Mouse (Mus musculus) embryonic fibroblast, embryonic 13.5 days (primary cell): Measurements from ENCODE around the gene Olfr1219. TPM values are rescaled to one million over a fixed set of nuclear protein-coding genes. Genes with fewer than 3 reads are reported as not detected.

Experiments used
- H3K27ac ChIP-seq: 2 replicates; pipeline ENCODE4 v1.5.1; 2012; ENCODE audit warnings: low read length, control low read depth, inconsistent platforms; ENCODE audit not compliant: insufficient read depth
- H3K4me1 ChIP-seq: 2 replicates; pipeline ENCODE4 v1.6.1; 2011; ENCODE audit warnings: low read length; ENCODE audit not compliant: control insufficient read depth, insufficient read depth
- H3K4me3 ChIP-seq: 2 replicates; pipeline ENCODE4 v1.5.1; 2011; ENCODE audit warnings: mild to moderate bottlenecking, control low read depth, low read length; ENCODE audit not compliant: insufficient read depth
- CTCF ChIP-seq: IDR thresholded peaks from 2 replicates; pipeline ENCODE4 v1.5.1; 2011; ENCODE audit warnings: mild to moderate bottlenecking, control low read depth, low read length, moderate library complexity, borderline replicate concordance; ENCODE audit not compliant: insufficient read depth
- POLR2A ChIP-seq: IDR thresholded peaks from 2 replicates; pipeline ENCODE4 v1.6.1; 2011; ENCODE audit warnings: low read depth, mild to moderate bottlenecking, control low read depth, low read length, moderate library complexity
- polyA plus RNA-seq: library from polyadenylated mRNA; stranded (reverse); fragments of >200 nt; gene quantifications from 2 replicates; pipeline ENCODE4 v1.2.4, GENCODE M21; 2011; ENCODE audit warnings: low read depth; ENCODE audit not compliant: missing spikeins, insufficient read length

Olfr1219 gene
- polyA plus RNA-seq: not detected in 2 replicates

DNA sequence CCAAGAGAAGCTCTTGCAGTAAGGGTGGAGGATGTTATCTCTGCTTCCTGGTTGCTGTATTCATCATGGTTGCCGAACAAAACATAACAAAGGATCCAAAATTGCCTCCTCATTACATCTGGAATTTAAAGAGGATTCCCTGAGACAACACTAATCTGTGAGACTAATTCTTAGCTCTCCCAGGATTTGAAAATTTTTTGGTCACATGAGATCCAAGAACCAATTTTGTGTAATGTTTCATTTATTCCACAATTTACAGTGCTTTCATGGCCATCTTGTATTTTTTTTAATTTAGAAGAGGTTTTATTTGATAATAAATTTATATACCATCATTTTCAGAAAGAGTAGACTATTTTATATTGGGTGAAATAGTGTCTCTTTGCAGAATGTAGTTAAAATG lies at the start of gene Olfr1219:
Gene Olfr1219, minus strand, starts transcription at position 101 of the 400 bp plus-strand sequence.
- H3K4me3 ChIP-seq: no peak within 1 kb of the TSS
- H3K4me1 ChIP-seq: no peaks in the 10 kb centered on the region
- H3K27ac ChIP-seq: no peak within 1 kb of the TSS
- no peak for TF ChIP-seq POLR2A
- no peak for TF ChIP-seq CTCF

DNA sequence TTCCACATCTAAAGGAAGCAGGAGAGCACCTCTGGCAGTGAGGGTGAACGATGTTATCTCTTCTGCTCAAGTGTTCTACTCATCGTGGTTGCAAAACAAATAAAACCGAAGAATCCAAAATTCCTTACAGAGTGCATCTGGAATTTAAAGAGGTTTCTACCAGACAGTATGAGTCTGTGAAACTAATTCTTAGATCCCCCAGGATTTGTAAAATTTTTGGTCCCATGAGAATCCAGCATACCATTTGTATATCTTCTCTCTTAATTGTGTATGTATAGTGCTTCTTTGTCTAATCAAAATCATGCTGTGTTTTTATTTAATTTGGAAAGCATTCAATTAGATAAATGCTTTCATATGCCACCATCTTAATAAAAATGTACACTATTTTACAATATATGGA lies 49.6 kb upstream of the Olfr1219 start, which contains the start of gene Olfr1222:
Gene Olfr1222, minus strand, starts transcription at position 101 of the 400 bp plus-strand sequence.
- H3K4me1 ChIP-seq: no peaks in the 10 kb centered on the region
- TF ChIP-seq POLR2A (no peak), CTCF (no peak)
- H3K4me3 ChIP-seq: no peak within 1 kb of the TSS
- no peak within 1 kb of the TSS for H3K27ac ChIP-seq

DNA sequence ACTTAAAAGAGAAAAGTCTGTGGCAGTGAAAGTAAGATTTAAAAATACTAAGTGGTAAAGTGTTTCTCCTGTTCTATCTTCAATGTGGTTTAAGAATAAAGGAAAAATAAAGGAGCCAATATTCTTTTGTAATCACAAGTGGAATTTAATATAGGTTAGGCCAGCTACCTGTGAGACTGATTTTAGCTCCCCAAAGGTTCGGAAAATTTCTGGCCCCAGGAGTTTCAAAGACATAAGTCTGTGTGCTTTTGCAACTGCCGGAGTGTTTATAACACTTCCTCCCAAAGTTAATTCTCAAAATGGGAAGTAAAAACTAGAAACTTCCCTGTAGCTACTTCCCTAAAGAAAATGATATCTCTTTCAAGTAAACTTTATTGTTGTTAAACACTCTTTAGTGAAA lies 33.9 kb upstream of the Olfr1219 start, which contains the start of gene Olfr1221:
Gene Olfr1221, minus strand, starts transcription at position 101 of the 400 bp plus-strand sequence.
- Histone ChIP-seq H3K27ac (no peak within 1 kb of the TSS), H3K4me1 (no peaks in the 10 kb centered on the region), H3K4me3 (no peak within 1 kb of the TSS)
- no peak for TF ChIP-seq POLR2A
- no peak for TF ChIP-seq CTCF

DNA sequence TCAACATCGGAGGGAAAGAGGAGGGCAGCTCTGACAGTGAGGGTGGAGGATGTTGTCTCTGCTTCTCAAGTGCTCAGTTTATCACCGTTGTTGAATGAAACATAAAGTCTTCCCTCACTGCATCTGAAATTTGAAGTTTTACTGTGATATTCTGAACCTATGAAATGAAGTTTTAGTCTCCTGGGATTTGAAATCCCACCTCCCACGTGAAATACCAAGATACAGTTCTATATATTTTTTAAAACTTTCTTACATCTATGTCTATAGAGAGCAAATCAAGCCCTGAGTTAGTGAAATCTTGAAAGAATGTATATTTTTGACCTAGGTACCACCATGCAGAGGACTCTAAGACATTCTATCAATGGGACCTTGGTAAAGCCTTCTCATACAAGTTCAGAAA lies 23.4 kb upstream of the Olfr1219 start, which contains the start of gene Olfr1220:
Gene Olfr1220, minus strand, starts transcription at position 101 of the 400 bp plus-strand sequence.
- TF ChIP-seq CTCF (no peak), POLR2A (no peak)
- no peaks in the 10 kb centered on the region for H3K4me1 ChIP-seq
- H3K4me3 ChIP-seq: no peak within 1 kb of the TSS
- H3K27ac ChIP-seq: no peak within 1 kb of the TSS

DNA sequence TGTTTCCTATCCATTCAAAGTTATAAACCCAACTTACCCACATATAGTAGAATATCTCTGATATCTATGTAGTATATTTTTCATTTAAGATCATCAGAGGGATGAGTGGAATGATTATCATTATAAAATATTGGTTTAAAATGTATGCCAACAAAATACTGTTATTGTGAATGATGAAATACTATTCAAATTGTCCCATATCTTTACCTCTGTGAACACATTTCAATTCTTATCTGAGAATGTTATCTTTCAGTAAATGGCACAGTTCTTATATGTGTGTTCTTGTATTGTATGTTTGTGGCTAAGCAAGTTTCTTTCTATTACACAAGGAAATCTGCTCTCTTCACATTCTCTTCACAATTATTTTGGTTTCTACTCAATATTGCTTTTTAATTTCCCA lies 22.3 kb upstream of the Olfr1219 start:
- Histone ChIP-seq H3K4me1 (no peaks in the 10 kb centered on the region), H3K27ac (no peak overlapping the region), H3K4me3 (no peak overlapping the region)
- TF ChIP-seq CTCF (no peak), POLR2A (no peak)

DNA sequence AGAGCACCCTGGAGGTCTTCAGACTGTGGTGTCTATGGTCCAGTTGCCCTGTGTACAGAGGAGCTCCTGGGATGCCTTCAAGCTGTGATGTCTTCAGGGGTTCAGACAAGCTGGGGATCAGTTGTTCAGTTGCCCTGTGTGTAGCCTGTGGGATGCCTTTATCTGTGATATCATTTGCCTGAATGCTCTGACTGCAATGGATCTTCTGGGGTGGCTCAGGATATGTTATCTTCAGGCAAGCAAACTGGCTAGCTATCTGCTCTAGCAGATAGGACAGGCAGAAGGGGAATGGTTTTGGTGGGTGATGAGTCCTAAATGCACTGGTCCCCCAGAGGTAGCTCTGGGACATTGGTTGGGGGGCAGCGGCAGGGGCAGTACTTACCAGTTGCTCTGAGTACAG lies 10.5 kb upstream of the Olfr1219 start:
- Histone ChIP-seq H3K4me1 (no peaks in the 10 kb centered on the region), H3K4me3 (no peak overlapping the region), H3K27ac (no peak overlapping the region)
- no peak for TF ChIP-seq POLR2A
- no peak for TF ChIP-seq CTCF

DNA sequence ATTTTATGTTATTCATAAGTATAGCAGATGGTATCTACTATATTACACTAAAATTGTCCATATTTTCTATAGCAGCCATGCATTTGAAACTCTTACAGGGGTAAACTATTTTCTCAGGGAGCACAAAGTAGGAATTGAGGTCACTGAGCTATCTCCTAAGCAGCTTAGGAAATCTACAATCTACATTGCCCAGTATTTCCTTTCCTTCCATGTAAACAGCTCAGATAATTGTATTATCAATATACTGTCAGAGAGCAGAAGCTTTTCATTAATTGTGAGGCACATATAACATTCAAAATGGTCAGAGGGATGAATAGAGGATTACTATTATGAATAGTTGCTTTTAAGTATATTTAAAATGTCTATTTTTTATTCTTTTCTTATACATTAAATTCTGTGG lies 1.8 kb downstream of the Olfr1219 start:
- Histone ChIP-seq H3K27ac (no peak overlapping the region), H3K4me1 (no peaks in the 10 kb centered on the region), H3K4me3 (no peak overlapping the region)
- TF ChIP-seq POLR2A (no peak), CTCF (no peak)

DNA sequence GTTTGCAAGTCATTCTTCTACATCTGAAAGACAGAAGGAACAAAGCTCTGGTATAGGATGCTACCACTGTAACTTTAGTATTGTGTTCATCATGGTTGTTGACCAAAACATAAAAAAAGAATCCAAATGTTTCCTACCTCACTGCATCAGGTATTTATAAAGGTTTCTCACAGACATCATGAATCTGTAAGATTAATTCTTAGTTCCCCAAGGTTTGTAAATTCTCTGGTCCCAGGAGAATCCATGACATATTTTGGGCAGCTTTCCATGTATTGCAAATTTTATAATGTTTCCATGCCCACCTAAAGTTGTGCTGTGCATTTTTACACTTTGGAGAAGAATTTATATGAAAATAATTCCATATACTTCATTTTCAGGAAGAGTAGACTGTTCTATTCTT lies 22.2 kb downstream of the Olfr1219 start, which contains the start of gene Olfr1218:
Gene Olfr1218, minus strand, starts transcription at position 101 of the 400 bp plus-strand sequence.
- H3K4me3 ChIP-seq: no peak within 1 kb of the TSS
- no peak within 1 kb of the TSS for H3K27ac ChIP-seq
- TF ChIP-seq CTCF (no peak), POLR2A (no peak)
- H3K4me1 ChIP-seq: no peaks in the 10 kb centered on the region

DNA sequence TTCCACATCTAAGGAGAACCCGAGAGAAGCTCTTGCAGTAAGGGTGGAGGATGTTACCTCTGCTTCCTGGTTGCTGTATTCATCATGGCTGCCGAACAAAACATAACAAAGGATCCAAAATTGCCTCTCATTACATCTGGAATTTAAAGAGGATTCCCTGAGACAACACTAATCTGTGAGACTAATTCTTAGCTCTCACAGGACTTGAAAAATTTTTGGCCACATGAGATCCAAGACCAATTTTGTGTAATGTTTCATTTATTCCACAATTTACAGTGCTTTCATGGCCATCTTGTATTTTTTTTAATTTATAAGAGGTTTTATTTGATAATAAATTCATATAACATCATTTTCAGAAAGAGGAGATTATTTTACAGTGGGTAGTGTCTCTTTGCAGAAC lies 51.3 kb downstream of the Olfr1219 start, which contains the start of gene Olfr1217:
Gene Olfr1217, minus strand, starts transcription at position 101 of the 400 bp plus-strand sequence.
- no peak within 1 kb of the TSS for H3K4me3 ChIP-seq
- TF ChIP-seq POLR2A (no peak), CTCF (no peak)
- no peak within 1 kb of the TSS for H3K27ac ChIP-seq
- H3K4me1 ChIP-seq: no peaks in the 10 kb centered on the region

Other genes with a start within 250 kb of the Olfr1219 start
- not detected in 2 replicates for gene Olfr1204, start 234.2 kb downstream of the Olfr1219 start, polyA plus RNA-seq
- not detected in 2 replicates for gene Olfr1206, start 220.3 kb downstream of the Olfr1219 start, polyA plus RNA-seq
- gene Olfr1208, start 181.2 kb downstream of the Olfr1219 start, polyA plus RNA-seq: not detected in 2 replicates
- gene Olfr1209, start 168.4 kb downstream of the Olfr1219 start, polyA plus RNA-seq: not detected in 2 replicates
- not detected in 2 replicates for gene Olfr1211, start 145.4 kb downstream of the Olfr1219 start, polyA plus RNA-seq
- not detected in 2 replicates for gene Olfr1212, start 129.5 kb downstream of the Olfr1219 start, polyA plus RNA-seq
- gene Gm13762, start 103.2 kb downstream of the Olfr1219 start, polyA plus RNA-seq: not detected in 2 replicates
- not detected in 2 replicates for gene Olfr1214, start 90.9 kb downstream of the Olfr1219 start, polyA plus RNA-seq
- not detected in 2 replicates for gene Olfr1215, start 76.5 kb downstream of the Olfr1219 start, polyA plus RNA-seq
- gene Olfr1216, start 65.2 kb downstream of the Olfr1219 start, polyA plus RNA-seq: not detected in 2 replicates
- not detected in 2 replicates for gene Olfr1217, start 51.4 kb downstream of the Olfr1219 start, polyA plus RNA-seq
- not detected in 2 replicates for gene Olfr1218, start 22.3 kb downstream of the Olfr1219 start, polyA plus RNA-seq
- not detected in 2 replicates for gene Olfr1220, start 23.3 kb upstream of the Olfr1219 start, polyA plus RNA-seq
- gene Olfr1221, start 33.8 kb upstream of the Olfr1219 start, polyA plus RNA-seq: not detected in 2 replicates
- gene Olfr1222, start 49.5 kb upstream of the Olfr1219 start, polyA plus RNA-seq: not detected in 2 replicates
- gene Olfr1223, start 68.0 kb upstream of the Olfr1219 start, polyA plus RNA-seq: not detected in 2 replicates
- not detected in 2 replicates for gene Olfr1224-ps1, start 80.6 kb upstream of the Olfr1219 start, polyA plus RNA-seq
- gene Olfr1225, start 91.2 kb upstream of the Olfr1219 start, polyA plus RNA-seq: not detected in 2 replicates
- not detected in 2 replicates for gene Olfr1226, start 116.5 kb upstream of the Olfr1219 start, polyA plus RNA-seq
- not detected in 2 replicates for gene Olfr1228, start 170.5 kb upstream of the Olfr1219 start, polyA plus RNA-seq
- not detected in 2 replicates for gene Olfr1229, start 204.5 kb upstream of the Olfr1219 start, polyA plus RNA-seq
- not detected in 2 replicates for gene Olfr1230, start 213.8 kb upstream of the Olfr1219 start, polyA plus RNA-seq
- not detected in 2 replicates for gene Olfr1231, start 223.6 kb upstream of the Olfr1219 start, polyA plus RNA-seq
- not detected in 2 replicates for gene Olfr1232, start 246.2 kb upstream of the Olfr1219 start, polyA plus RNA-seq